Mouse (Mus musculus) cerebellum, adult 11-12 months (tissue): ENCODE results near the gene Suds3.
A peak's percentile ranks its signal among the peaks of the same experiment; 100 is the strongest.

Source experiments
- DNase-seq: peaks from one replicate; pipeline ENCODE4 v3.0.0; 2022

The Suds3 gene

DNA sequence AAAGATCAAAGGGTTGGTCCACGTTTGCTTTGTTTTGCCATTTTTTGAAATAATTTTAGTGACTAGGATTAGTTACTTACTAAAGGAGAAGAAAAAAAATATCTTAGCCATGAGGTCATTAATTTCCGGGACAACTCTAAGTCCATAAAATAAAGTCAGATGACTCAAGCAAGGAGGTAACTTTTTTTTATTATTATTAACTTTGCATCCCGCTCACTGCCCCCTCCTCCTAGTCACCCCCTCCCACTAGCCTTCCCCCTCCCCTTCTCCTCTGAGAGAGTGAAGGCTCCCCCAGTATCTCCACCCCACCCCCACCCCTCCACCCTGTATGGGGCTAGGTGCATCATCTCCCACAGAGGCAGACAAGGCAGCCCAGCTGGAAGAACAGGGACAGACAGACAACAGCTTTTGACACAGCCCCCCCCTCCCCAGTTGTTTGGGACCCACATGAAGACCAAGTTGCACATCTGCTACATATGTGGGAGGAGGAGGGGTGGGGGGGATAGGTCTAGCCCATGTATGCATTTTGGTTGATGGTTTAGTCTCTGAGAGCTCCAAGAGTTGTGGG lies 19.1 kb upstream of the Suds3 start:
- no peak for DNase-seq

DNA sequence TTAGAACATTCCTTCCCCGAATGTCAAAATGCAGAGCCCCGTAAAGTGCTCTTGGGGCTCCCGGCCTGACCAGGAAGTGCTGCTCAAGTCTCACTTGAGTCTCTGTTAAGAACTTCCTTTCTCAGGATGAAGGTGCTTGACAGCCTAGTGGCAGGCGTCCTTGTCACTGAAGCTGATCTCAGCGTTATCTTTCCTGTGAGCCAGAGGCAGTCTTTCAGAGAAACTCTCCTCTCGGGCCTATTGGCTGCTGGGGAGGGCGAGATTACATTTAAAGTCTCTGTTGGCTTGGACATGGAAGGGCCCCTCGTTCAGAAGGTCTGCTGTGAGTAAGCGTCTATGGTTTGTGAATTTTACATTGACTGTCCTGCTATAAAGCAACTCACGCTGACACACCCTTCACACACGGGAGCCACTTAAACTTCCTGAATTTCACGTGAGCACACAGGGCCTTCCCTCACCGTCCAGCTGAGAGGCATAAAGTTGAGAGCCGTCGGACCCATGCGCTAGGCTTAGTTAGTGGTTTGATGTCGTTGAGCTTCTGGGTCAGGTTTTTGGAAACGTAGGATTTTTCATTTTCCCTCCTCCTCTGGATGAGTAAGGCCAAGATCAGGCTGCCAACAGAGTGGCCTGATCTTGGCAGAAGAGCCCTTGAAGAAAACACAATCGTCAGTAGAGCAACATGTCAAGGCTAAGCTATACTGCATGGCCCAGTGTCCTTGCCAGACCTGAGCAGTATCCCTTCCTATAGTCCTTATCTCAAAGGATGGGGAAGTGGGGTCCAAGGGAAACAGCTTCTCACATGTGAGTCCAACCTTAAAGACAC lies 18.4 kb upstream of the Suds3 start:
- DNase-seq: no peak

DNA sequence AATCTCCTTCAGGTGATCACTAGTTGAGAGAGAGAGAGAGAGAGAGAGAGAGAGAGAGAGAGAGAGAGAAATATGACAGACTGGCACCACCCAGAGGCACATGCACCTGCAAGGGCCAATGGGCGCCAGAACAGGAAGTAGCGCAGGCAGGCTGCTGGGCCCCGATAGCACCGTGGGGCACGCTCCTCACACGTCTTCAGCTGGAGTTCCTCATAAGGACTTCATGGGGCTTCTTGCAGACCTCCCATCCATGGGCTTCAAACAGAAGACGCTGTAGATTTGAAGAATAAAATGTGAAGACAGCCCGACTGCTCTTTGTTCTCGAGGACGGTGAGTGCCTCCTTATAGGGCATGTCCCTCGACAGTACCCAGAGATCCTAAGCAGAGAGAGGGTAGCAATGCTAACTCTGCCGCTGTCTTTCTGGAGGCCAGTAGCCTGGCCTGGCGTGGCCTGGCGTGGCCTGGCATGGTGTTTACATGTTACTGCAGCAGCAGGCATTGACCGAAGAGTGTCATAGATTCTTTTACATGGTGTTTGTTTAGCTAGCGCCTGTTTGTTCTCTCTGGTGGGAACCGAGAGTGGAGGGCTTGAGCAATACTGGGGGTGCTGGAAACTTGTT lies 17.6 kb upstream of the Suds3 start:
- no peak for DNase-seq

GRCm38 (mm10) chr5:117130726-117131125 lies 14.8 kb upstream of the Suds3 start:
- no peak for DNase-seq

GRCm38 (mm10) chr5:117127051-117127450 lies 11.1 kb upstream of the Suds3 start:
- no peak for DNase-seq

DNA sequence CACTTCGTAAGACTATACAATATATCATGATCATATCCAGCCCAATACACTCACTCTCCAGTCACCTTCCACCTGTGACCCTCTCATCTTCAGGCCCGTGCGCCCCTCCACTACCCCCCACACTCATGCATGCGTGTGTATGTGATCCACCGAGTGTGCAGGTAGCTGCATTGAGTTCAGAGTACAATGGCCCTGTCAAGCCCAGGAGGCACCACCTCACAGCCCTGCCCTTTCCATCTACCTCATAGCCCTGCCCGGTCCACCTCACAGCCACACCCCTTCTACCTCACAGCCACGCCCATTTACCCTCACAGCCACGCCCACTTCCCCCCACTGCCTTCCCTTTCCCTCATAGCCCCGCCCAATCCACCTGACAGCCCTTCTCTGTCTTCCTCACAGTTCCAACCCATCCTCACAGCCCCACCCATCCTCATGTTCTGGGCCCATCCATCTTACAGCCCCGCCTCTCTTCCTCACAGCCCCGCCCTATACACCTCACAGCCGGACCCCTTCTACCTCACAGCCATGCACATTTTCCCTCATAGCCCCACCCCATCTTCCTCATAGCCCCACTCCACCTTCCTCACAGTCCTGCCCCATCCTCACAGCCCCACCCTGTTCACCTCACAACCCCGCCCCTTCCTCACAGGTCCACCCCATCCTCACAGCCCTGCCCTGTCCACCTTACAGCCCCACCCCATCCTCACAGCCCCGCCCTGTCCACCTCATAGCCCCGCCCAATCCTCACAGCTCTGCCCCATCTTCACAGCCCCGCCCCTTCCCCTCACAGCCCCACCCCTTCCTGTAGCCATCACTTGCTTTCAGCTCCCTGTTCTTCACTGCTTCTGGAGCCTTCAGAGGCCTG lies 9.8 kb upstream of the Suds3 start:
- DNase-seq: no peak

GRCm38 (mm10) chr5:117123840-117124239 lies 7.9 kb upstream of the Suds3 start:
- DNase-seq: no peak

DNA sequence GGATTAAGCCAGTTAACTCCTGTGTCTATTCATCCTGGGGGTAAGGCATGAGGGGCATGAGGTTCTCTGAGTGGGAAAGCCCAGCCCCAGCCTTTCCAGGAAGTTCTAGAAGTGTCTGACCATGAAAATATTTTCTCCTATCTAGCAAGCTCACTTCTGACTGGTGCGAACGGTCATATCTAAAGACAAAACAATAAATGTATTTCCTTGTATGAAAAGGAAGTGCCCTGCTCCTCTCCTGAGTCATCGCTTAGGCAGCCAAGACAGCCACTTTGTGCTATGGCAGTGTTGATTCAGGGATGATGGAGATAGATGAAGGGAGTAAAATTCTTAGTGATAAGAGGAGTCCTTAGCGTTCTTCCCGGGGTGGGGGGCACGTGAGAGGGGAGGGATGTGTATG lies 7.2 kb upstream of the Suds3 start:
- DNase-seq: no peak

DNA sequence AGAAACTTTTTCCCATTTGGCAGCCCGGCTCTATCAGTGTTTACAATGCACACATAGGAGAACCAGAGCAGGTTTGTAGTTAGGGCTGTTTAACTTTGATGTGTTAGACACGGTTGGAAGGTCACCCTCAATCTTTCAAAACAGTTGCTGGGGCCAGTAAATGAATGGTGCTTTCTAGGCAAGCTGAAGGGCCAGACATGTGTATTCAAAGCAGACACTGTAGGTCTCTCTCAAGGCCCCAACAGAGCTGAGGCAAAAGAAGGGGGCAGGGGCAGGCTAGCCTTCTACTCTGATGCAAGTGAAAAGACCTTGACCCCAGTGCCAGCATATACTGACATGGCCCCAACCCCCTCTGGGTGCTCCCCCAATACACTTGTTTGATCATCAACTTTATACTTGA lies 5.7 kb upstream of the Suds3 start:
- no peak for DNase-seq

DNA sequence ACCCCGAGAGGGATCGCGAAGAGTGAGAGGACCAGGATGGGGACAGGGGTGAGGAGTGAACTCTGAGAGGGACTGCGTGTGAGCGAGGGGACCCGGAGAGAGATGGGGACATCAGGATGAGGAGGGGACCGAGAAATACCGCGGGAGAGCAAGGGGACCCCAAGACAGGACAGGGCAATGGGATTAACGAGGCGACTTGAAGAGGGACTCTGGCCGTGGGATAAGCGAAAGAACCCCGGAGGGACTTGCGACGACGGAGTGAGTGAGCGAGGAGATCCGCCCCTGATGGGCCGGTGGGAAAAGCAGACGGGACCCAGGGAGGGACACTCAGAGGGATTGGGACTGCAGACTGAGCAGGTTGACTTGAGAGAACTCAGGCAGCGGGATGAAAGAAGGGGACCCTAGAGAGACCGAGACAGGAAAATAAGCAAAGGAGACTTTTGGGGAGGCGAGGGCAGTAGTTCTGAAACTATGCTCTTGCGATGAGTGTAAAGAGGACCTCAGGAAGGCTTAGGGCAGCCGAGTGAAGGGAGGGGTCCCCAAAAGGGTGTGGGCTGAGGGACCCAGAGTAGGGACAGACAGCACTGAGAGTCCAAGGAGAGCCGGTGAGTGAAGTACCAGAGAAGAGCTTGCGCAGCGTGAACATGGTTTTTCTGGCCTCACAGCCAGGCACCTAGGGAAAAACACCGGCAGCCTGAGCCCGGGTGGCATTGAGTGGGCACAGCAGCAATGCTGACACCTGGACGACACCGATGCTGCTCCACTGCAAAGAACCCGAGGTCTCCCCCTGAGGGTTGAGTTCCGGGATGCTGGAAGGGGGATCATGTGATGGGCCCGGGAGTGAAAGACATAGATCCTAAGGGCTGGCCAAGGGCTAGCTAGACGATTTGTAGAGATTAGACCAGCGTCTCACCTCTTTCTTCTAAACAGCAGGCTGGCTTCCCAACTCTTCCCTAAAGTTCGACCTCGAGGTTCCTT lies 4.9 kb upstream of the Suds3 start:
- no peak for DNase-seq

DNA sequence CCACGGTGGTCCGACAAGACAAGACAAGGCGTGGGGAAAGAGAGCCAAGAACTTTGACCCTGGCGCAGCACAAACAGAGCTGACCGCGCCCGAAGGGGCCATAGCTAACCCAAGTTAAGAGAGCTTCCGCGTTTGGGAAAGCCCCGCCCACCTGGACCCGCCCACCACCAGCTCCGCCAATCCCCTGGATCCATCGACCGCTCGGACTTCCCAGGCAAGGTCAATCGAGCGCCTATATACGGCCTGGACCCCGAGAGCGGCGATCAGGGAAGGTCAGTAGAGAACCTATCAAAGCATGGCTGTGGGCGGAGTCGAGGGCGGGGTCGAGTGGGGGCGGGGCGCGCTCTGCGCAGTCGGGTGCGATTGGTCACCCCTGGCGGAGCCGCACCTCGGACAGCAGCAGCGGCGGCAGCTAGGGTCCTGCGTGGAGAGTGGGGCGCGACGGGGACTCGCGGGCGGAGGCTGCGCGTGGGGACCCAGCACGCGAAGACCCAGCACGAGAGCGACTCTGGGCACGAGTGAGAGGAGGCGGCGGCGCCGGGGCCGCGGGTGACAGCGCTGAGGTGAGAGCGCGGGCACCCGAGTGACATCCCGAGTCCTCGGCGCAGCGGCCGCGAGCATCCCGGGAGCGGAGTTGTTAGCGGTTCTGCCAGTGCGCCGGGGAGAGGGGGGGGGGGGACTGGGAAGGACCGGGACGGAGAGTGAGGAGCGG lies 4.0 kb upstream of the Suds3 start, which contains the start of gene Taok3:
Gene Taok3, plus strand, starts transcription at position 353 of the 712 bp plus-strand sequence.
- peak; percentile 99 for DNase-seq

DNA sequence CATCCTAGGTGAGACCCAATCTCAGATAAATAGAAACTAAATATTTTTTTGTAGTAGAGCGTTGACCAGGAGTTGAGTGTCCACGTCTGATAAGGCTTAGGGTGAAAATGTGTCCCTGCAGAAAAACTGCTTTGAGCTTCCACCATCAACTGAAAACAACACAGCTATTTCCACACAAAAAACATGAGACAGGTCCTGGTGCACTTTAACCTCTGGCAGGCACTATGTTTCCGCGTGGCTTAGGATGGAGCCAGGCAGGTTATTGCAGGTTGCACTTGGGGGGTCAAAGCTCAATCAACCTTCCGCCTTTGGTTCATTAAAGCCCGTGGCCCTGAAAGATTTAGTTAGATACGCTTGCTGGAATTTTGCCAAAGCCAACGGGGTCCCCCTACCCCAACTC lies 2.9 kb upstream of the Suds3 start:
- DNase-seq: no peak

DNA sequence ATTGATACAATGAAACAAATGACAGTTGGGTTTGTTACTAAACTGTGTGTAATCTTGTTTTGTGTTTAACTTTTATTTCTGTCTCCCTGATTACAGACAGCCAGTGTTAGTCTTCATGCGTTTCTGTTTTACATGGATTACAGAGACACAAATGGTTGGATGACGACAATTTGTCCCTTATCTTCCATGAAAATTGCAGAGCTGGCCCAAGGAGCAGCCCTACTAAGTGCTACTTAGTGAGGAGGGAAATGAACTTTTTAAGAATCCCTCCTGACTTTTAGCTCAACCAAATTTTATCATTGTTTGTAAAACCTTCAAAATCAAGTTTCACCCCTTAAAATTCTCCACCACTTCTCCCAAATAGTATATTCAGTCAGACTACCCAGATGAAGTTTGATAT lies 2.3 kb upstream of the Suds3 start:
- no peak for DNase-seq

DNA sequence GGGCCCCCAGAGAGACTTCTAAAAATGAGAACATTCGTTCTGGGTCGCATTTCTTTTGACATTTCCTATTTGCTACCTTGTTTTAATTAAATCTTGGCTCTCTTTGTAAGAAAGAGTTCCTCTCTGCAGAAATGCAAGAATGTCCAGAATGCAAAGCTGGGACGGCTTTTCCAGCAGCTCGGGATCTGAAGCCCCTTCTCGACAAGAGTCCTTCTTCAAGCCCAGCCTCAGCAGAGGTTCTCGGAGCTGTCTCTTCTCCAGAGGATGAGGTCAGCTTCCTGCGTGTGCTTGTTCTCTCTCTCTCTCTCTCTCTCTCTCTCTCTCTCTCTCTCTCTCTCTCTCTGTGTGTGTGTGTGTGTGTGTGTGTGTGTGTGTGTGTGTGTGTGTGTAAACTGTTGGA lies 1.8 kb upstream of the Suds3 start:
- no peak for DNase-seq

- DNase-seq: no peak
Observed at GRCm38 (mm10) chr5:117117241-117117640, 1.3 kb upstream of the Suds3 start.

- no peak for DNase-seq
Observed at GRCm38 (mm10) chr5:117116660-117117059, 747 bp upstream of the Suds3 start.

GRCm38 (mm10) chr5:117115193-117115767 lies 633 bp downstream of the Suds3 start:
- peak; percentile 64 for DNase-seq

- no peak for DNase-seq
Observed at GRCm38 (mm10) chr5:117114581-117115192, 1.2 kb downstream of the Suds3 start.

DNA sequence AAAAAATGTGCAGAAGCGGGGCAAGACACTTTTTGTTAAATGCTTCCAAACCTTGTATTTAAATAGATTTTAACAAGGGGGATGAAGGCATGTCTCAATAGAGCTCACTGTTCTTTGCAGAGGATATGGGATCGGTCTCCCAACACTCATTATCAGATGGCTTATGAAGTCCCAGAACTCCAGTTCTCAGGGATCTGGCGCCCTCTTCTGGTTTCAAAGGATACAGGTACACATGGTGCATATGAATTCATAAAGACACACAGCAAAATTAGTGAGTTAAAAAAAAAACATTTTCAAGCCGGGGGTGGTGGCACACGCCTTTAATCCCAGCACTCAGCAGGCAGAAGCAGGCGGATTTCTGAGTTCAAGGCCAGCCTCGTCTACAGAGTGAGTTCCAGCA lies 2.6 kb downstream of the Suds3 start:
- no peak for DNase-seq

DNA sequence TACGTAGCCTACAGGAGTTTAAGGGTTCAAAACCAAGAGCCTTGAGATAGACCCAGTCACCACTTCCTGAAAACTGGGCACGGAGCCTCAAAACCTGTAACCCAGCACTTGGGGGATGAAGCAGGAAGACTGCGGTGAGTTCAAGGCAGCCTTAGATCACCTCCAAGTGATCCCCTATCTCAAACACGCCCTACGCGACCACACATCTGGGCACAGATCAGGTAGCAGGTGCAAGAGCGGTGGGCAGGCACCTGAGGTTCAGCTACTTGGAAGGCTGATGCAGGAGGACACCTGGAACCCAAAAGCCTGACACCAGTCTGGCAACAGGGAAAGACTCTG lies 4.2 kb downstream of the Suds3 start:
- DNase-seq: no peak
